Mouse (Mus musculus): ENCODE results near the gene Bpifa3. TPM values are rescaled to one million over a fixed set of nuclear protein-coding genes. Genes with fewer than 3 reads are reported as not detected.

Gene Bpifa3
- polyA plus RNA-seq (2017; shearing (Covaris generic)), result not detected

GRCm38 (mm10) chr2:154130120-154130519 is at the start of gene Bpifa3:
Gene Bpifa3 (plus strand): TSS chr2:154130336.

GRCm38 (mm10) chr2:154142580-154142979 is 12.4 kb downstream of the Bpifa3 start, which contains the start of gene Bpifa1:
Gene Bpifa1 (plus strand): TSS chr2:154142880.

DNA sequence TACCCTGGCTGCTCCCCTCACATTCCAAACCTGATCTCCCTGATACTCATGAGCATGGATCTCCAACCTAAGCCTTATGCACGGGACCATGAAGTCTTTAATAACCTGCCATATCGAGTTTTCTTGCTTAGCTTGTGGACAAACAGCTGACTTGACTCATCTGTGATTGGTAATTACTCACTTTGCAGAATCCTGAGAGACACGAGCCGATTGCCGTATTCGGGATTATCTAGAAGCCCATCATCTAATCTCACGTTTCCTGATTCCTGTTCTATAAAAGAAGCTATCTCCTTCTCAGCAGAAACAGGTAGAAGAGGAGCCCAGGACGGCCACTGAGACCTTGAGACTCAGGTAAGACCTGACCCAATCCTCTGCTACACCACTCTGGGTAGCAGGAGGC is 32.2 kb downstream of the Bpifa3 start, which contains the start of gene Bpifa5:
Gene Bpifa5, plus strand, starts transcription at position 301 of the 400 bp plus-strand sequence.

Other genes starting within 250 kb of the Bpifa3 start
- gene Bpifb6, start 229.9 kb upstream of the Bpifa3 start, polyA plus RNA-seq (2017; shearing (Covaris generic)), result not detected
- gene Bpifb3, start 212.1 kb upstream of the Bpifa3 start, polyA plus RNA-seq (2017; shearing (Covaris generic)), result not detected
- not detected for gene Bpifb4, start 192.1 kb upstream of the Bpifa3 start, polyA plus RNA-seq (2017; shearing (Covaris generic))
- not detected for gene Bpifa6, start 155.4 kb upstream of the Bpifa3 start, polyA plus RNA-seq (2017; shearing (Covaris generic))
- gene Bpifa2, start 122.1 kb upstream of the Bpifa3 start, polyA plus RNA-seq (2017; shearing (Covaris generic)), result over 10,000 TPM in 1 of 2 experiments, 1 to 10 TPM in 1; 5.4 to 48,090 TPM
- gene Bpifa1, start 12.5 kb downstream of the Bpifa3 start, polyA plus RNA-seq (2017; shearing (Covaris generic)), result not detected
- not detected for gene Bpifa5, start 32.3 kb downstream of the Bpifa3 start, polyA plus RNA-seq (2017; shearing (Covaris generic))
- gene Bpifb1, start 60.5 kb downstream of the Bpifa3 start, polyA plus RNA-seq (2017; shearing (Covaris generic)), result under 1 TPM; 0.05 to 0.17 TPM
- gene Bpifb5, start 93.4 kb downstream of the Bpifa3 start, polyA plus RNA-seq (2017; shearing (Covaris generic)), result under 1 TPM in 1 of 2 experiments, not detected in 1; 0.62 TPM
- not detected for gene Bpifb9a, start 127.5 kb downstream of the Bpifa3 start, polyA plus RNA-seq (2017; shearing (Covaris generic))
- gene Bpifb9b, start 176.9 kb downstream of the Bpifa3 start, polyA plus RNA-seq (2017; shearing (Covaris generic)), result not detected
- 10 to 100 TPM; 20.1 to 48.4 TPM for gene Cdk5rap1, start 242.7 kb downstream of the Bpifa3 start, polyA plus RNA-seq (2017; shearing (Covaris generic))

All from inflammation-experienced regulatory T-cells (primary cell).